Mouse (Mus musculus) liver, embryonic 11.5 days (tissue): ENCODE measurements around the gene Kifc5b. TPM values are rescaled to one million over a fixed set of nuclear protein-coding genes. Genes with fewer than 3 reads are reported as not detected.
"Not testable (repeated sequence)": the region's sequence is repeated elsewhere in the genome, so short reads cannot be mapped to it uniquely, and the experiment has no call there.

ENCODE experiments used
- ATAC-seq: fragments of 200-750 bp; cut with Nextera tagmentation; replicated peaks from 2 replicates; pipeline ENCODE4 v1.8.0; 2017; ENCODE audit warnings: moderate number of reproducible peaks, mild to moderate bottlenecking, moderate TSS enrichment, moderate library complexity; ENCODE audit not compliant: low FRiP score
- DNase-seq: peaks from one replicate; pipeline ENCODE4 v3.0.0-alpha.2; 2017; ENCODE audit warnings: low spot score
- H3K27ac ChIP-seq: fragments of 300-500 bp; sonication (generic); 2 replicates; pipeline ENCODE4 v1.5.1; 2014; ENCODE audit warnings: mild to moderate bottlenecking, low read depth, low read length, control low read depth
- H3K27me3 ChIP-seq: fragments of 300-500 bp; sonication (generic); replicated peaks from 2 replicates; pipeline ENCODE4 v1.6.1; 2014; ENCODE audit warnings: low read length, mixed read lengths; ENCODE audit not compliant: control insufficient read depth, insufficient read depth
- H3K36me3 ChIP-seq: fragments of 300-500 bp; sonication (generic); 2 replicates; pipeline ENCODE4 v1.6.1; 2014; ENCODE audit warnings: mild to moderate bottlenecking, low read length, moderate library complexity, mixed read lengths; ENCODE audit not compliant: control insufficient read depth, insufficient read depth
- H3K4me1 ChIP-seq: fragments of 300-500 bp; sonication (generic); replicated peaks from 2 replicates; pipeline ENCODE4 v1.6.1; 2014; ENCODE audit warnings: low read length, mixed read lengths; ENCODE audit not compliant: control insufficient read depth, insufficient read depth
- H3K4me2 ChIP-seq: fragments of 300-500 bp; sonication (generic); 2 replicates; pipeline ENCODE4 v1.6.1; 2014; ENCODE audit warnings: mild to moderate bottlenecking, control low read depth, moderate library complexity
- H3K4me3 ChIP-seq: fragments of 300-500 bp; sonication (generic); 2 replicates; pipeline ENCODE4 v1.5.1; 2014; ENCODE audit warnings: low read depth, low read length, control low read depth
- H3K9ac ChIP-seq: fragments of 300-500 bp; sonication (generic); 2 replicates; pipeline ENCODE4 v1.6.1; 2014; ENCODE audit warnings: low read depth, low read length, control low read depth
- H3K9me3 ChIP-seq: fragments of 300-500 bp; sonication (generic); 2 replicates; pipeline ENCODE4 v1.6.1; 2016; ENCODE audit warnings: low read length, inconsistent platforms, mixed read lengths; ENCODE audit not compliant: control insufficient read depth
- WGBS: fragments of 180-500 bp; shearing (Covaris S2); extraction: QIAGEN DNeasy Blood & Tissue Kit; methylation state at CpG from one replicate; pipeline ENCODE4 v1.1.7; 2014; 5-methylcytosine and 5-hydroxymethylcytosine counted together
- microRNA-seq: library from miRNA; unstranded; fragments of <30 nt; microRNA quantifications from one replicate; pipeline ENCODE4, GENCODE M21; 2017; ENCODE audit warnings: borderline number of aligned reads
- polyA plus RNA-seq: library from polyadenylated mRNA; unstranded; fragments of >200 nt; fragmentation: Nextera tagmentation; extraction: Ambion mirVana; gene quantifications from 2 replicates; pipeline ENCODE4 v1.2.1, GENCODE M21; 2014

Gene Kifc5b
- polyA plus RNA-seq, 1 experiment from 2014 or later = 8.6 TPM

DNA sequence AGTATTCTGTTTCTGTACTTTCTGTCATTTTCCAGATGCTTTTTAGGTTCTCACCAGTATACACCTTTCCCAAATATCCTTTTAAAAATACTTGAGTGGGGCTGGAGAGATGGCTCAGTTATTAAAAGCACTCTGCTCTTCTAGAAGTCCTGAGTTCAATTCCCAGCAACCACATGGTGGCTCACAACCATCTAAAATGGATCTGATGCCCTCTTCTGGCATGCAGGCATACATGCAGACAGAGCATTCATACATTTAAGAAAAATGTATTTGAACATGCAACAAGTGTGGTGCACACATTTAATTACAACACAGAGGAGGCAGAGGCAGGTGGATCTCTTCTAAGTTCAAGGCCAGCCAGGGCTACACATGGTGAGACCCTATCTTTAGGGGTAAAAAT lies 58.5 kb downstream of the Kifc5b start:
- DNase-seq = no peak

DNA sequence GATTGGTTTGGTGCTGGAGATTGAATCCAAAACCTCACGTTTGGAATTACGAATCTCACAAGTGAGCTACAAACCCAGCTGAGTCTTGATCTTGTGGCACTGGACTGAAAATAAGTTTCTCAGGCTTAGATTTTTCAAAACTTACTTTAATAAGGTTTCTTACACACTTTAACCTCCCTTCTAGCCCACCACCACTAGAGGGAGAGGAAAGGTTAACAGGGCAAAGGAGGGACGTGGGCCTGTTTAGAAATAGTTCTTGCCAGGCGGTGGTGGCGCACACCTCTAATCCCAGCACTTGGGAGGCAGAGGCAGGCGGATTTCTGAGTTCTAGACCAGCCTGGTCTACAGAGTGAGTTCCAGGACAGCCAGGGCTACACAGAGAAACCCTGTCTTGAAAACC lies 60.5 kb downstream of the Kifc5b start:
- H3K4me2 ChIP-seq, H3K9ac ChIP-seq, ATAC-seq, H3K4me3 ChIP-seq, H3K4me1 ChIP-seq, H3K27me3 ChIP-seq, DNase-seq, H3K27ac ChIP-seq, H3K9me3 ChIP-seq: not testable (repeated sequence)
- peaks cover 27% of the 10 kb centered on the region for H3K36me3 ChIP-seq
- whole genome bisulfite sequencing = 88% methylated on average over 6 of the region's 6 CpGs

More for the DNA sequence above, 58.5 kb downstream of the Kifc5b start:
- peaks cover 27% of the 10 kb centered on the region for H3K36me3 ChIP-seq
- no peak overlapping the region for H3K4me2 ChIP-seq
- H3K4me1 ChIP-seq = peaks cover 18% of the 10 kb centered on the region
- no peak overlapping the region for H3K9ac ChIP-seq
- no peaks in the 10 kb centered on the region for H3K9me3 ChIP-seq
- no peak overlapping the region for H3K27ac ChIP-seq
- no peak for ATAC-seq
- no peaks in the 10 kb centered on the region for H3K27me3 ChIP-seq
- H3K4me3 ChIP-seq = no peak overlapping the region

DNA sequence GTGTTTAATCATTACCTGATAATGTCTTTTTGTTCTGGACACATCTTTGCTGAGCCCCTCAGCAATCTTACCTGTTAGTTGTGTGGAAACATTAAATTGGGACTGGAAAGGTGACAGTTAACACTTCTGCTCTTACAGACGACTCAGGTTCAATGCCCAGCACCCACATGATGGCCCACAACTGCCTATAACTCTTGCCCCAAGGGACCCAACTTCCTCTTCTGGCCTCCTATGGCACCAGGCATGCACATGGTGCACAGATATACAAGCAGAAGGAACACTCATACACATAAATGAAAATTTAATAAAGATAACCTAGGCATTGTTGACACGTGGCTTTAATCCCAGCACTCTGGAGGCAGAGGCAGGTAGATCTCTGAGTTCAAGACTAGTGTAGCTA lies 62.5 kb downstream of the Kifc5b start:
- no peak overlapping the region for H3K4me3 ChIP-seq
- H3K9me3 ChIP-seq = no peaks in the 10 kb centered on the region
- peaks cover 27% of the 10 kb centered on the region for H3K36me3 ChIP-seq
- DNase-seq (no peak), ATAC-seq (no peak)
- no peaks in the 10 kb centered on the region for H3K27me3 ChIP-seq
- 61% methylated on average over 2 of the region's 2 CpGs for WGBS
- H3K4me2 ChIP-seq = no peak overlapping the region
- H3K9ac ChIP-seq = no peak overlapping the region
- no peak overlapping the region for H3K27ac ChIP-seq
- peaks cover under 1% of the 10 kb centered on the region for H3K4me1 ChIP-seq

DNA sequence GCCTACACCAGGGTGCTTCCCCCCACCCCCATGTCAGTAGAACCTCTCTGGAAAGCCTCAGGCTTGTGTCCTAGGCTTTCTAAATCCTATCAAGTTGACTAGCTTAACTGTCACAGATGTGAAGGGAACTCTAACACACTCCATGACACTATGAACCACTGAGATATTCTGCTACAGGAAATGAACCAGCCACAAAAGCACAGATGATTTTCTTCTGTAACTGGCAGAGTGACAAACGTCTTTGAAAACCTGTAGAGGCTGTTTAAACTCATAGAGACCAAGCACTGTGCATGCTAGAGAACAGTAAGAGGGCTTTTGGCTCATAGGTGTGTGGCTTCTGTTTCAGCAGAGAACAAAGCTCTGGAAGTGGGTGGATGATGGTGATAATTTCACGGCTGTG lies 64.2 kb downstream of the Kifc5b start:
- no peak overlapping the region for H3K27ac ChIP-seq
- H3K4me2 ChIP-seq = no peak overlapping the region
- ATAC-seq (no peak), DNase-seq (no peak)
- H3K9me3 ChIP-seq = no peaks in the 10 kb centered on the region
- H3K9ac ChIP-seq = no peak overlapping the region
- no peaks in the 10 kb centered on the region; the same call in 1 of the 2 replicates for H3K4me1 ChIP-seq
- H3K36me3 ChIP-seq = peaks cover 22% of the 10 kb centered on the region
- 54% methylated on average over 2 of the region's 2 CpGs for WGBS
- no peaks in the 10 kb centered on the region for H3K27me3 ChIP-seq
- H3K4me3 ChIP-seq = no peak overlapping the region

Small RNA genes lying within 50 kb of the gene (microRNA-seq; reads per million reads assigned to microRNA genes)
- gene Gm27775 = not detected
- not detected for gene Mir3083
- gene Mir6968 = not detected

Other genes starting within 250 kb of the Kifc5b start
- 1.8 and 2.4 TPM in 2 replicates for gene Crebrf, start 201.4 kb upstream of the Kifc5b start, polyA plus RNA-seq
- 44.0 TPM in 2 replicates for gene Bnip1, start 136.0 kb upstream of the Kifc5b start, polyA plus RNA-seq
- gene Nkx2-5, start 72.1 kb upstream of the Kifc5b start, polyA plus RNA-seq = 1.0 and 2.1 TPM in 2 replicates
- 3.2 and 3.4 TPM in 2 replicates for gene Phf1, start 16.0 kb downstream of the Kifc5b start, polyA plus RNA-seq
- gene Cuta, start 22.5 kb downstream of the Kifc5b start, polyA plus RNA-seq = 159 and 171 TPM in 2 replicates
- gene Syngap1, start 24.2 kb downstream of the Kifc5b start, polyA plus RNA-seq = 1.4 and 1.6 TPM in 2 replicates
- gene Zbtb9, start 56.1 kb downstream of the Kifc5b start, polyA plus RNA-seq = 9.7 and 9.9 TPM in 2 replicates
- 10.8 and 11.3 TPM in 2 replicates for gene Bak1, start 111.9 kb downstream of the Kifc5b start, polyA plus RNA-seq
- 1.8 and 2.0 TPM in 2 replicates for gene Itpr3, start 140.2 kb downstream of the Kifc5b start, polyA plus RNA-seq
- 386 and 413 TPM in 2 replicates for gene Uqcc2, start 216.8 kb downstream of the Kifc5b start, polyA plus RNA-seq